ENCODE assay signal across 8 mouse cellular contexts in genomic region chr15:78912040-78912439, GRCm38 (mm10). TPM values are rescaled to one million over a fixed set of nuclear protein-coding genes. Genes with fewer than 3 reads are reported as not detected.
DNase-seq lines count a peak whose midpoint lies in the region; ATAC-seq and TF ChIP-seq lines count a peak whose summit lies in the region.

No protein-coding gene starts in this region.

- peaks cover 20% of the 10 kb centered on the region for H3K4me1 ChIP-seq in kidney, embryonic 14.5 days (ENCODE audit: control insufficient read depth, insufficient read depth, low read length)

- no peak overlapping the region for H3K9ac ChIP-seq in kidney, embryonic 14.5 days (ENCODE audit: low read depth, low read length)

- no peaks in the 10 kb centered on the region for H3K9me3 ChIP-seq in kidney, embryonic 14.5 days (ENCODE audit: control insufficient read depth, low read length)

- H3ac ChIP-seq in C2C12 (ENCODE audit: control insufficient read depth, insufficient read length, low read depth), result no peak overlapping the region

- H3K27ac ChIP-seq in kidney, embryonic 14.5 days (ENCODE audit: low read depth, low read length), result no peak overlapping the region

- no peaks in the 10 kb centered on the region for H3K27me3 ChIP-seq in kidney, embryonic 14.5 days (ENCODE audit: control insufficient read depth, insufficient read depth, low read length)
- no peaks in the 10 kb centered on the region for H3K27me3 ChIP-seq in C2C12 (ENCODE audit: control insufficient read depth, insufficient read depth, insufficient read length)

- no peak overlapping the region for H3K4me2 ChIP-seq in kidney, embryonic 14.5 days (replicated peaks; ENCODE audit: low read depth, low read length)

- peaks cover 31% of the 10 kb centered on the region for H3K79me2 ChIP-seq in C2C12 (ENCODE audit: control insufficient read depth, insufficient read depth)

- H3K36me3 ChIP-seq in kidney, embryonic 14.5 days (ENCODE audit: control insufficient read depth, insufficient read depth, low read length), result peaks cover 41% of the 10 kb centered on the region
- peaks cover 18% of the 10 kb centered on the region for H3K36me3 ChIP-seq in C2C12 (ENCODE audit: control insufficient read depth, insufficient read depth)

- no peak overlapping the region for H3K4me3 ChIP-seq in kidney, embryonic 14.5 days (ENCODE audit: low read length)
- no peak overlapping the region for H3K4me3 ChIP-seq in C2C12 (ENCODE audit: insufficient read depth, poor library complexity, severe bottlenecking)

- H3K79me3 ChIP-seq in C2C12 (ENCODE audit: low read depth), result peaks cover 10% of the 10 kb centered on the region

- 39% methylated on average over 9 of the region's 9 CpGs for WGBS in kidney, embryonic 14.5 days

- ATAC-seq in kidney, embryonic 14.5 days (ENCODE audit: low FRiP score, low TSS enrichment), result no peak

- peak; percentile 8 for TF ChIP-seq CTCF in C2C12 (IDR thresholded peaks at IDR 0.05; ENCODE audit: control insufficient read depth, insufficient read depth, insufficient read length)

- DNase-seq in kidney, adult 9 months, result peak; percentile 65
- DNase-seq in ZHBTc4 (ENCODE audit: low read depth, low spot score), result peak; percentile 54
- DNase-seq in kidney, postnatal 36 days, result peak; percentile 54 to 79
- no peak for DNase-seq in gastrocnemius, postnatal 10 days
- DNase-seq in frontal cortex, postnatal 25 days (ENCODE audit: low spot score in 2 of 2), result no peak
- no peak for DNase-seq in spleen, adult 18-20 months

TF ChIP-seq in C2C12, 6 proteins besides CTCF, POLR2A, EP300 and RAD21:
- TF ChIP-seq MYOG (IDR thresholded peaks at IDR 0.05; ENCODE audit: control insufficient read depth, extremely low read depth, insufficient read length) (no peak), FOSL1 (IDR thresholded peaks at IDR 0.05; ENCODE audit: insufficient read depth, low read length, poor library complexity, severe bottlenecking) (no peak), MAX (IDR thresholded peaks at IDR 0.05) (no peak), USF1 (IDR thresholded peaks at IDR 0.05; ENCODE audit: low read depth) (no peak), CEBPB (IDR thresholded peaks at IDR 0.05; ENCODE audit: low read depth) (no peak)

RNA-seq across cellular contexts. Expression of gene Pdxp, which starts 1.7 kb away (rescaled TPM):
- polyA plus RNA-seq in kidney, embryonic 14.5 days (2014; fragmentation: Nextera tagmentation; extraction: Ambion mirVana), result 20.5 and 25.8 TPM in 2 replicates
- polyA plus RNA-seq in C2C12 (2012; fragmentation: generic; extraction: Trizol), result 25.1 TPM
- total RNA-seq in gastrocnemius, postnatal 10 days (2021), result 10 to 100 TPM in 1 of 2 experiments, 1 to 10 TPM in 1; 9.4 to 10.1 TPM

RNA-seq across cellular contexts. Expression of gene Sh3bp1, which starts 12.5 kb away (rescaled TPM):
- polyA plus RNA-seq in kidney, embryonic 14.5 days (2014; fragmentation: Nextera tagmentation; extraction: Ambion mirVana), result 32.7 and 38.5 TPM in 2 replicates
- polyA plus RNA-seq in C2C12 (2012; fragmentation: generic; extraction: Trizol), result 23.4 TPM
- 10 to 100 TPM in 1 of 2 experiments, 1 to 10 TPM in 1; 6.0 to 11.6 TPM for total RNA-seq in gastrocnemius, postnatal 10 days (2021)

RNA-seq across cellular contexts. Expression of gene Gm49510, which starts 12.6 kb away (rescaled TPM):
- 0.19 and 0.59 TPM in 2 replicates for polyA plus RNA-seq in kidney, embryonic 14.5 days (2014; fragmentation: Nextera tagmentation; extraction: Ambion mirVana)
- polyA plus RNA-seq in C2C12 (2012; fragmentation: generic; extraction: Trizol), result 0.07 TPM
- total RNA-seq in gastrocnemius, postnatal 10 days (2021), result not detected

RNA-seq across cellular contexts. Expression of gene Lgals1, which starts 14.5 kb away (rescaled TPM):
- polyA plus RNA-seq in kidney, embryonic 14.5 days (2014; fragmentation: Nextera tagmentation; extraction: Ambion mirVana), result 584 and 814 TPM in 2 replicates
- polyA plus RNA-seq in C2C12 (2012; fragmentation: generic; extraction: Trizol), result 18,755 TPM
- total RNA-seq in gastrocnemius, postnatal 10 days (2021), result 100 to 1,000 TPM; 679 to 727 TPM

RNA-seq across cellular contexts. Expression of gene Nol12, which starts 22.7 kb away (rescaled TPM):
- 55.8 and 64.6 TPM in 2 replicates for polyA plus RNA-seq in kidney, embryonic 14.5 days (2014; fragmentation: Nextera tagmentation; extraction: Ambion mirVana)
- polyA plus RNA-seq in C2C12 (2012; fragmentation: generic; extraction: Trizol), result 108 TPM
- total RNA-seq in gastrocnemius, postnatal 10 days (2021), result 10 to 100 TPM; 27.1 to 30.7 TPM

Comparison
In these comparisons a context has a peak if more than half of its experiments do, and no peak if none do; other contexts are left out.
1. DNase-seq: peak in kidney, adult 9 months (single experiment), ZHBTc4 (single experiment) and kidney, postnatal 36 days (2 of 2); none in gastrocnemius, postnatal 10 days (single experiment), frontal cortex, postnatal 25 days (0 of 2) and spleen, adult 18-20 months (0 of 2).